Mouse (Mus musculus) midbrain, embryonic 15.5 days (tissue): ENCODE results near the gene Nom1. TPM values are rescaled to one million over a fixed set of nuclear protein-coding genes. Genes with fewer than 3 reads are reported as not detected.

Source experiments
- ATAC-seq: fragments of 200-750 bp; cut with Nextera tagmentation; replicated peaks from 2 replicates; pipeline ENCODE4 v1.8.0; 2017; ENCODE audit warnings: moderate TSS enrichment
- H3K27ac ChIP-seq: fragments of 300-500 bp; sonication (generic); 2 replicates; pipeline ENCODE4 v1.5.1; 2015; ENCODE audit warnings: mild to moderate bottlenecking, inconsistent platforms
- H3K27me3 ChIP-seq: fragments of 300-500 bp; sonication (generic); replicated peaks from 2 replicates; pipeline ENCODE4 v1.6.1; 2015; ENCODE audit warnings: inconsistent platforms
- H3K36me3 ChIP-seq: fragments of 300-500 bp; sonication (generic); replicated peaks from 2 replicates; pipeline ENCODE4 v1.6.1; 2015; ENCODE audit warnings: inconsistent platforms
- H3K4me1 ChIP-seq: fragments of 300-500 bp; sonication (generic); 2 replicates; pipeline ENCODE4 v1.6.1; 2015; ENCODE audit warnings: inconsistent platforms
- H3K4me2 ChIP-seq: fragments of 300-500 bp; sonication (generic); 2 replicates; pipeline ENCODE4 v1.6.1; 2015; ENCODE audit warnings: inconsistent platforms, mild to moderate bottlenecking, moderate library complexity
- H3K4me3 ChIP-seq: fragments of 300-500 bp; sonication (generic); 2 replicates; pipeline ENCODE4 v1.5.1; 2015; ENCODE audit warnings: mild to moderate bottlenecking, inconsistent platforms
- H3K9ac ChIP-seq: fragments of 300-500 bp; sonication (generic); 2 replicates; pipeline ENCODE4 v1.6.1; 2015; ENCODE audit warnings: mild to moderate bottlenecking, inconsistent platforms
- H3K9me3 ChIP-seq: fragments of 300-500 bp; sonication (generic); 2 replicates; pipeline ENCODE4 v1.6.1; 2016; ENCODE audit warnings: inconsistent platforms
- WGBS: fragments of 180-500 bp; shearing (Covaris S2); methylation state at CpG from one replicate; pipeline ENCODE4 v1.1.7; 2015; ENCODE audit warnings: mixed read lengths; 5-methylcytosine and 5-hydroxymethylcytosine counted together
- polyA plus RNA-seq: library from polyadenylated mRNA; unstranded; fragments of >200 nt; fragmentation: Nextera tagmentation; extraction: Ambion mirVana; gene quantifications from 2 replicates; pipeline ENCODE4 v1.2.1, GENCODE M21; 2015

The Nom1 gene
- polyA plus RNA-seq, 1 experiment from 2014 or later = 22.6 TPM

DNA sequence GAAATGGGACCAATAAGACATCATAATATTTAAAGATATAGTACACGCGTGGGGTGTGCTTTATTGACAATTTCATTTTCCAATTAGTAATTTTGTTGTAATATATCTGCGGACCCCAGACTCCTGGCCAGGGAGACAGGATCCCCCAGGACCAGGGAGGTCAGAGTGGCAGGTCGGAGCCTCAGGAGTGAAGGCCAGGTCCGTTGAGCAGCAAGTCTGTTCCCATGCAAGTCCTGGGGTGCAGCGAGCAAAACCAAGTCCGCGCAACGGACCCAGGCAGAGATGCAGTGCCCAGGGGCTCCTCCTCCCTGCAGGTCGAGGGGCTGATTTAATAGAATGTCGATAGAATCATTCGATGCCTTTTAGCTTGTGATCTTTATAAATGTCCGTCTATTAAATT lies 52.9 kb downstream of the Nom1 start:
- Histone ChIP-seq H3K9ac (no peak overlapping the region), H3K27ac (no peak overlapping the region), H3K36me3 (no peaks in the 10 kb centered on the region), H3K27me3 (peaks cover 89% of the 10 kb centered on the region), H3K4me3 (no peak overlapping the region), H3K4me1 (no peaks in the 10 kb centered on the region), H3K9me3 (no peaks in the 10 kb centered on the region), H3K4me2 (no peak overlapping the region)
- ATAC-seq = no peak
- 11% methylated on average over 13 of the region's 13 CpGs for WGBS

GRCm38 (mm10) chr5:29507013-29507412 lies 72.5 kb downstream of the Nom1 start:
- H3K36me3 ChIP-seq = no peaks in the 10 kb centered on the region
- 90% methylated on average over 3 of the region's 3 CpGs for WGBS
- ATAC-seq = no peak

More at GRCm38 (mm10) chr5:29507013-29507412, 72.5 kb downstream of the Nom1 start:
- no peak overlapping the region for H3K4me3 ChIP-seq
- no peaks in the 10 kb centered on the region for H3K4me1 ChIP-seq
- H3K27ac ChIP-seq = no peak overlapping the region
- H3K9ac ChIP-seq = no peak overlapping the region
- no peaks in the 10 kb centered on the region for H3K9me3 ChIP-seq
- no peak overlapping the region for H3K4me2 ChIP-seq
- no peaks in the 10 kb centered on the region for H3K27me3 ChIP-seq

Other genes with a start within 250 kb of the Nom1 start
- 17.4 and 19.7 TPM in 2 replicates for gene Rnf32, start 238.7 kb upstream of the Nom1 start, polyA plus RNA-seq
- 34.8 and 38.2 TPM in 2 replicates for gene Lmbr1, start 56.3 kb upstream of the Nom1 start, polyA plus RNA-seq
- gene Mnx1, start 43.8 kb downstream of the Nom1 start, polyA plus RNA-seq = not detected in 2 replicates
- gene Ube3c, start 134.6 kb downstream of the Nom1 start, polyA plus RNA-seq = 41.6 and 45.0 TPM in 2 replicates